Mouse (Mus musculus) monocyte, adult 2 months (primary cell): ENCODE data around the gene Ptprm.

ENCODE experiments used
- DNase-seq, 2 experiments: peaks; one replicate each; pipeline ENCODE4 v3.0.0; 2022; ENCODE audit warnings: low spot score in 2 of 2, low read depth in 1 of 2

Gene Ptprm

DNA sequence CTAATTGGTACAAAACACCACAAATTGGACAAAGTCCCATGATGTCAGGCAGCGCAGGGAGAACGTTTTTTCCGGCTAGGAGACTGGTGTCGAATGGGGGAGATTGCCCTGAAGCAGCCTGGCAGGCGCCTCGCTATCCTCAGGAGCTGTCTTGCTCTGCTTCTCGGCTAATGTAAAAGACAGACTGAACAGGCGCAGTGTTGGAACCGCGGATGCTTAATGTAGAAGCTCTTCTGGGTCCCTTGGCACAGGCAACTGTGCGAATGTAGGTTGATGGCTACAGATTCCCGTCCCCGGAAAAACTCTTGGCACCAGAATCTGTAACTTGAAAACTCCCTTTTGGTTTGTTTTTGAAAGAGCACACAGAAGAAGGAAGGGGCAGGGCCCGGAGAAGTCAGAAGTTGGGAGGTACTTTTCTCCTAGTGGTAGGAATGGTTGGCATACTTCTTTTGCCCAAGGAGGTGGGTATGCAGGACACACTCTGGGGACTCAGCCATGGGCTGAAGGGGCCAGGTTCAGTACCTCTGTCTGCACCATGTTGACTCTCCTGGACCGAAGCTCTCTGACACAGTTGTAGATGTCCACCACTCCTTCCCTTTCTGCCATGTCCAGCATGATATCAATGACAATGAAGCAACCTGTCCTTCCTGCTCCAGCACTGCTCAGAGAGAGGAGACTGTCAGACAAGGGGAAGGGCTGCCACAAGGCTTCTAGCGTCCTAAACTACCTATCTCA is 661.1 kb downstream of the Ptprm start:
- no peak for DNase-seq

DNA sequence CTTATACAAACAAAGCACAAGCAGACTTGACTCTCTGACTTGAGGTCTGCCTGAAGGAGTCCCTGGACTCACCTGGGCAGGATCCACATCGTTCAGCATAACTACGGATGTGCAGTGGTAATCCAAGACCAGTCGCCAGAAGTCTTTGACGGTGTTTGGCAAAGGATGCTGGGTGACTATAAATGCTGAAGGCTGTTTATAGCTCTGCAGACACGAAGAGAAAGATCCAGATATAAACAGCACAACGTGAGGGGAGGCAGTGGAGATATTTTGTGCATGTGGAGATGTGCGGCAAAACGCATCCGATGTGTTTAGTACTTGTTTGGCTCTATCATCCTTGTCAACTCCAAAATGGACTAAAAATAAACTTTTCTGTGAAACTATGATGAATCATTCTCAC is 666.1 kb downstream of the Ptprm start:
- no peak for DNase-seq

GRCm38 (mm10) chr17:66687543-66687942 is 666.7 kb downstream of the Ptprm start:
- DNase-seq: no peak

- DNase-seq: no peak
Measured at GRCm38 (mm10) chr17:66686701-66687489, 667.4 kb downstream of the Ptprm start.

DNA sequence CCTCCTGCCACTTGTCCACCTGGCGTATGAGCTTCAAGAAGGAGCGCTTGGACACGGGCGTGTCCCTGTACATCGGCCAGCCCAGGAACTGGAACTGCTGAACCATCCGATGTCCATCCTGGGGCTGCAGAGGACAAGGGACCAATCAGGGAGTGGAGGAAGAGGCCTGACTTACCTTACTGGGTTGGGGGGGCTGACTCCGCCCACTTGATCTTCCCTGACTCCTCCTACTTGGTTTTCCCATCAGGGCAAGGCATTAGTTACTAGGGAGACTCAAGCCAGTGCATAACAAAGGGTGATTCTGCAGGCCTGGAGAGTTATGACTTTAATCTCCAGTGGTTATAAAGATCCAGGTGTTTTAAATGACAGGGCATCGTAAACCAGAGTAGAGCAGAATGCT is 670.8 kb downstream of the Ptprm start:
- DNase-seq: no peak

GRCm38 (mm10) chr17:66680662-66681061 is 673.6 kb downstream of the Ptprm start:
- DNase-seq: no peak

- DNase-seq: no peak
Measured at GRCm38 (mm10) chr17:66674667-66675066, 679.6 kb downstream of the Ptprm start.

DNA sequence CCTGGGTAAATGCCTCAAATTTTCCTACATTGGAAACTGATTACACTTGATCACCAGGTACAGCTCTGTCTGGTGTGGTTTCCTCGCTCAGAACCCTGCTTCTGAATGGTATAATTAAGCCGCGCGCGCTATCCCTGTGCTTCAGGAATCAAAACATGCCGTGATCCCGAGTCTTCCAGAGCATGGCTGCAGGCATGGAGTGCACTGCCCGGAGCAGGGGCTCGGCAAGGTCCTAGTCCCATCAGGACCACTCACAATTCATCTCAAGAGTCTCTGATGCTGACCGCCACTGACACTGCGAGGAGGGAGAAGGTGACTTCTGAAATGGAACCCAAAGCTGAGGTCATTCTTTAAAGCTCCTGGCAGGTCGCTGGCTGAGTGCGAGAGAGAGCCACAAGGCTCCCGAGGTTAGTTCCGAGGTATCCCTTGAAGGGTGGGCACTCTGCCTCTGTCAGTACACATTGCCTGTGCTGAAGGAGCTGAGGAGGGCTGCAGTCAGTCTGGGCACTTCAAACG is 682.5 kb downstream of the Ptprm start:
- no peak for DNase-seq

- DNase-seq: no peak
Measured at GRCm38 (mm10) chr17:66671287-66671686, 683.0 kb downstream of the Ptprm start.

DNA sequence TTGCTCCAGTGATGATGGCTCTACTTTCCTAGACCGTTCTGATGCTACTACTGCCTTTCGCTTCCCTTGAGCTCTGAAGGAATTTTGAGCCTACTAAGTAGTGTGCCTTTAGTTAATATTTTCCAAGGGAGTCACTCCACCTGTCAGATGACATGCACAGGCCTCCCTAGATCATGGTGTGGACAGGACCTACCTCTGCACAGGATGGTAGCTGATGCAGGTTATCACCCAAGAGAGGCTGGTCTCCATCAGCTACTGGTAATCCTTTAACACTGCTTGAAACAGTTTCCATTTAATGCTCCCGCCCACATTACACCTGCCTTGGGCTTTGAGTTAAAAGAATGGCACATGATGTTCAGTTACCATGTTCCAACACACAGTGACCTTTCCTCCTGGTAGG is 688.5 kb downstream of the Ptprm start:
- no peak for DNase-seq

- no peak for DNase-seq
Measured at GRCm38 (mm10) chr17:66665201-66665756, 689.0 kb downstream of the Ptprm start.

DNA sequence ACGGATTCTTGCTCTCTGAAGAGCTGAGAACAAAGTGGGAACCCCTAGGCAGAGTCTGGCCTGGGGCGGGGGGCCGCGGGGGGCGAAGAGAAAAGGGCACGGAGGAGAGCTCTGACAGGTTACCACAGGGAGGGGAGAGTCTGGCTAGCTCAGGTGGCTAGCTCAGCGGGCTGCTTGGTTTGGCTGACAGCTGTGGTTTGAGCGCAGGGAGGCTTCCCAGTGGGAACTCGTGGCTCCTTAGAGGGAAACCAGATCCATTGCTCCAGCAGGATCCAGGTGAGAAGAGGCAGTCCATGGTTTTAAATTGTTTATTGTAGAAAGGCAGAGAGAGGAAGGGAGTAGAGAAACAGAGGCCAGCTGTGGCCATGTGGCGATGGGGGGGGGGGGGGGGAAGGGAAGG is 689.5 kb downstream of the Ptprm start:
- DNase-seq: no peak

- DNase-seq: no peak
Measured at GRCm38 (mm10) chr17:66659242-66659641, 695.0 kb downstream of the Ptprm start.

GRCm38 (mm10) chr17:66637951-66638722 is 716.1 kb downstream of the Ptprm start:
- DNase-seq: no peak

DNA sequence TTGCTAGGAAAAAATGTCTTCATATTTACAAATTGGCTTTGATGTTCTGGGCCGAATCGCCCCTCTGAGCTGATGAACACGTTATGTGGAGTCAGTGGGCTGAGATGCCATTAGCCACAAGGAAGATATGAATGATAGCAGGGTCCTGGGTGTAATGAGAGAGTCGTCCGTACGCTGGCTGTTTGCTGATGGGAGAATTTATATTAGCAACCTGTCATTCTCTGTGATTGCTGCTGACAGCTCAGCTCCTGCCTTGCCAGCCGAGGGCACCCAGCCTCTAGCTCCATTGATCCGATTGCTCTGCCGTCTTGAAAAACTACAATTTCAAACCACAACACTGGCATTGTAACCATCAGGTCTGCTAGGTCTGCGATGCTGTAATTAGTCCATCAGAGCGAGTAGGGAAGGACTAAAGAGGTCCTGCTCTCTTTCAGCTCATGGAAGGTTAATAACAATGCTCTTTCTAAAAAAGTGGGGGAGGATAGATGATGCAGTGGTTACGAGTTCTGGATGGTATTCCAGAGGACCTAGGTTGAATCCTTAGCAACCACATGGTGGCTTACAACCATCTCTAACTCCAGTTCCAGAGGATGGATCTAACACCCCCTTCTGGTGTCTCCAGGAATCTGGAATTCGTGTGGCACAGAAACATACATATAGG is 734.1 kb downstream of the Ptprm start:
- no peak for DNase-seq

- no peak for DNase-seq
Measured at GRCm38 (mm10) chr17:66619255-66619826, 734.9 kb downstream of the Ptprm start.
